Comparison of ENCODE assay signal across 27 mouse cellular contexts in the genomic region with DNA sequence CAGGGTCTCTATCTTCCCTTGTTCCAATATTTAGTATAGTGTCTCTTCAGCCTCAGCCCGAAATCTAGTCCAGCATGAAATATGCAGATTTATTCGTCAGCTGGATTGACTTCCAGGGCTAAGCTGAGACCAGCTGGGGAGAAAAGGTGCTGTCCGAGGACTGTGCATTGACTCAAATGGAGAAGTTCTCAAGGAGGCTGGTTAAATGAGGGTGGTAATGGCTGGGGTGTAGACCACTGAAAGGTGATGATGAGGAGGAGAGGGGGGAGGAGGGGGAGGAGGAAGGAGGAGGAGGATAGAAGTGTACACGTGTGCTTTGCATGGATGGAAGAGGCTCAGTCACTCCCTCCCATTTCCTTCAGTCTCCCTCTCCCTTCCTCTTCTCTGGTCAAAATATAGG. TPM values are rescaled to one million over a fixed set of nuclear protein-coding genes. Genes with fewer than 3 reads are reported as not detected.
A peak's percentile ranks its signal among the peaks of the same experiment; 100 is the strongest.
DNase-seq lines count a peak whose midpoint lies in the region; ATAC-seq and TF ChIP-seq lines count a peak whose summit lies in the region.
"Had no signal": no experiment of that assay in that cellular context is flagged by ENCODE, and none has a peak within 500 bp of the region (broad histone marks: within the 10 kb centered on the region; RNA-seq: fewer than 3 reads in every experiment).

No protein-coding gene starts in this region.

- H3K27me3 ChIP-seq in megakaryocyte, embryonic 14.5 days (replicated peaks): no peaks in the 10 kb centered on the region
- H3K27me3 ChIP-seq in CH12.LX (replicated peaks): peaks cover 15% of the 10 kb centered on the region
- H3K27me3 ChIP-seq: embryonic facial prominence, embryonic 12.5 days; embryonic facial prominence, embryonic 15.5 days; forebrain, embryonic 12.5 days; heart, embryonic 12.5 days; heart, embryonic 15.5 days; hindbrain, embryonic 12.5 days had no signal

- no peak overlapping the region for H3K4me2 ChIP-seq in CH12.LX (ENCODE audit: insufficient read depth, low read depth, poor library complexity, severe bottlenecking)
- H3K4me2 ChIP-seq: embryonic facial prominence, embryonic 12.5 days; embryonic facial prominence, embryonic 15.5 days; forebrain, embryonic 12.5 days; heart, embryonic 12.5 days; heart, embryonic 15.5 days; hindbrain, embryonic 12.5 days had no signal

- peaks cover 99% of the 10 kb centered on the region for H3K4me1 ChIP-seq in megakaryocyte, embryonic 14.5 days
- H3K4me1 ChIP-seq in CH12.LX (ENCODE audit: control insufficient read depth in 1 of 2, insufficient read depth in 2 of 2): peaks cover 21 to 60% of the 10 kb centered on the region in 2 experiments

- DNase-seq in gastrocnemius, adult 2 months: no peak
- DNase-seq in gastrocnemius, postnatal 14 days: no peak
- DNase-seq in CH12.LX (ENCODE audit: extremely low read depth): peak; percentile 77
- DNase-seq in left cerebral cortex, adult 11 months (ENCODE audit: low spot score): no peak
- DNase-seq: adrenal gland, adult 2 months; adrenal gland, postnatal 14 days; B cell, adult 2 months; cerebellum, adult 11 months; cerebellum, adult 2 months; cerebellum, adult 9-11 months; cerebellum, postnatal 25 days; gastrocnemius, postnatal 25 days; heart, adult 18-20 months; heart, postnatal 10 days; heart, postnatal 36 days had no signal

- no peak overlapping the region for H3K9ac ChIP-seq in CH12.LX (ENCODE audit: insufficient read depth, low read depth)
- H3K9ac ChIP-seq: embryonic facial prominence, embryonic 12.5 days; embryonic facial prominence, embryonic 15.5 days; forebrain, embryonic 12.5 days; heart, embryonic 12.5 days; heart, embryonic 15.5 days; hindbrain, embryonic 12.5 days had no signal

- ATAC-seq in megakaryocyte, adult 5-6 weeks (ENCODE audit: poor library complexity, severe bottlenecking): no peak
- ATAC-seq: forebrain, embryonic 16.5 days; hindbrain, embryonic 16.5 days; inflammation-experienced regulatory T-cells, adult 6 months; intestine, embryonic 16.5 days had no signal

- TF ChIP-seq EP300 in CH12.LX (IDR thresholded peaks at IDR 0.05; ENCODE audit: low read length): 0 out of 2 replicates have a peak, but pooled peaks have one; percentile 44

- in situ Hi-C loops in CH12.LX (cut with MboI; ENCODE audit: low pct_ligation_motif_present, low pct_unique_long_range_greater_than_20kb, low sequenced_read_pairs): no loop called here

- TF ChIP-seq CTCF in gastrocnemius, adult 2 months (IDR thresholded peaks at IDR 0.05): no peak
- TF ChIP-seq CTCF in CH12.LX (conservative IDR thresholded peaks at IDR 0.05 in 1 of 2, IDR thresholded peaks at IDR 0.05 in 1 of 2; ENCODE audit: low read depth in 2 of 2, low read length in 2 of 2): no peak

- peak overlapping the region; percentile 16; the same call in 1 of the 2 replicates for H3K27ac ChIP-seq in gastrocnemius, adult 2 months
- H3K27ac ChIP-seq in CH12.LX (ENCODE audit: insufficient read depth, low read depth): no peak overlapping the region
- H3K27ac ChIP-seq: embryonic facial prominence, embryonic 12.5 days; embryonic facial prominence, embryonic 15.5 days; forebrain, embryonic 12.5 days; heart, embryonic 15.5 days; hindbrain, embryonic 12.5 days had no signal

- TF ChIP-seq POLR2A in CH12.LX (IDR thresholded peaks at IDR 0.05; ENCODE audit: low read depth, low read length): no peak

- intact Hi-C loops in gastrocnemius, adult 2 months (cut with DNase I): no loop called here
- intact Hi-C loops in gastrocnemius, postnatal 14 days (cut with DNase I; ENCODE audit: low total_unique reads): no loop called here

- no peaks in the 10 kb centered on the region for H3K79me2 ChIP-seq in CH12.LX (replicated peaks; ENCODE audit: control insufficient read depth, extremely low read depth, insufficient read depth, poor library complexity, severe bottlenecking)

- peaks cover 55% of the 10 kb centered on the region for H3K36me3 ChIP-seq in megakaryocyte, embryonic 14.5 days (replicated peaks; ENCODE audit: low read length)
- H3K36me3 ChIP-seq in CH12.LX (replicated peaks in 1 of 2; ENCODE audit: control insufficient read depth in 1 of 2, insufficient read depth in 1 of 2, low read length in 1 of 2): no peaks in the 10 kb centered on the region
- H3K36me3 ChIP-seq: embryonic facial prominence, embryonic 15.5 days; hindbrain, embryonic 12.5 days had no signal

- H3K4me3 ChIP-seq in gastrocnemius, adult 2 months: no peak overlapping the region
- peak overlapping the region; percentile 59 for H3K4me3 ChIP-seq in megakaryocyte, embryonic 14.5 days (replicated peaks)
- no peak overlapping the region for H3K4me3 ChIP-seq in CH12.LX (replicated peaks in 1 of 3; ENCODE audit: low read depth in 2 of 3, low read length in 2 of 3, poor library complexity in 1 of 3)
- H3K4me3 ChIP-seq: embryonic facial prominence, embryonic 12.5 days; embryonic facial prominence, embryonic 15.5 days; forebrain, embryonic 12.5 days; heart, embryonic 12.5 days; heart, embryonic 15.5 days; hindbrain, embryonic 12.5 days had no signal

- no peak for TF ChIP-seq RAD21 in CH12.LX (IDR thresholded peaks at IDR 0.05; ENCODE audit: low read depth, low read length)

- H3K9me3 ChIP-seq in megakaryocyte, embryonic 14.5 days: no peaks in the 10 kb centered on the region
- no peaks in the 10 kb centered on the region for H3K9me3 ChIP-seq in CH12.LX (replicated peaks; ENCODE audit: low read length)
- H3K9me3 ChIP-seq: embryonic facial prominence, embryonic 15.5 days; forebrain, embryonic 12.5 days; heart, embryonic 15.5 days; hindbrain, embryonic 12.5 days had no signal

- dilution Hi-C loops in CH12.LX (cut with MboI; ENCODE audit: extremely low pct_ligation_motif_present, extremely low pct_unique_long_range_greater_than_20kb, low sequenced_read_pairs): no loop called here

TF ChIP-seq in CH12.LX, 34 proteins besides CTCF, POLR2A, EP300 and RAD21 (continues in another document):
- TF ChIP-seq MXI1 (IDR thresholded peaks at IDR 0.05; ENCODE audit: low read depth, low read length) (no peak), MEF2A (IDR thresholded peaks at IDR 0.05; ENCODE audit: borderline replicate concordance, low read depth, low read length) (0 out of 2 replicates have a peak, but pooled peaks have one; percentile 25), E2F4 (IDR thresholded peaks at IDR 0.05; ENCODE audit: insufficient replicate concordance, low read depth, low read length) (no peak), NRF1 (IDR thresholded peaks at IDR 0.05; ENCODE audit: low read depth, low read length) (no peak), ETS1 (conservative IDR thresholded peaks at IDR 0.05; ENCODE audit: low read depth, low read length) (peak; percentile 89), BHLHE40 (IDR thresholded peaks at IDR 0.05; ENCODE audit: low read depth, low read length) (peak; percentile 82), PAX5 (IDR thresholded peaks at IDR 0.05; ENCODE audit: low read length) (no peak), ZMIZ1 (IDR thresholded peaks at IDR 0.05; ENCODE audit: low read depth, low read length) (no peak), MAZ (IDR thresholded peaks at IDR 0.05; ENCODE audit: low read depth, low read length) (peak; percentile 87), CHD1 (IDR thresholded peaks at IDR 0.05; ENCODE audit: low read depth, low read length) (no peak), JUN (IDR thresholded peaks at IDR 0.05; ENCODE audit: insufficient read depth, low read depth, low read length) (peak; percentile 18; the same call in 1 of the 2 replicates), TCF12 (IDR thresholded peaks at IDR 0.05; ENCODE audit: low read depth, low read length) (peak; percentile 75), ZNF384 (IDR thresholded peaks at IDR 0.05; ENCODE audit: low read depth, low read length) (no peak), NELFE (IDR thresholded peaks at IDR 0.05; ENCODE audit: low read depth, low read length) (no peak), MYC (IDR thresholded peaks at IDR 0.05; ENCODE audit: low read depth, low read length) (no peak), IRF4 (IDR thresholded peaks at IDR 0.05; ENCODE audit: low read depth, low read length) (peak; percentile 88), GABPA (IDR thresholded peaks at IDR 0.05; ENCODE audit: insufficient replicate concordance, low read depth, low read length) (no peak), RCOR1 (conservative IDR thresholded peaks at IDR 0.05; ENCODE audit: low read depth, low read length) (no peak), KAT2A (IDR thresholded peaks at IDR 0.05; ENCODE audit: insufficient replicate concordance, low read length) (no peak), HCFC1 (IDR thresholded peaks at IDR 0.05; ENCODE audit: low read depth, low read length) (no peak), MAX (IDR thresholded peaks at IDR 0.05; ENCODE audit: low read length) (no peak), JUND (conservative IDR thresholded peaks at IDR 0.05; ENCODE audit: low read depth, low read length) (peak; percentile 57; the same call in 1 of the 2 replicates), POLR2AphosphoS2 (IDR thresholded peaks at IDR 0.05; ENCODE audit: low read depth, low read length) (no peak), ELF1 (IDR thresholded peaks at IDR 0.05; ENCODE audit: low read depth, low read length) (no peak), SMC3 (IDR thresholded peaks at IDR 0.05; ENCODE audit: low read depth, low read length) (no peak), USF2 (conservative IDR thresholded peaks at IDR 0.05; ENCODE audit: low read depth, low read length) (no peak), ZKSCAN1 (IDR thresholded peaks at IDR 0.05; ENCODE audit: borderline replicate concordance, low read depth, low read length) (no peak), ZC3H11A (IDR thresholded peaks at IDR 0.05; ENCODE audit: low read depth, low read length) (no peak), TBP (conservative IDR thresholded peaks at IDR 0.05; ENCODE audit: low read depth, low read length) (no peak), USF1 (IDR thresholded peaks at IDR 0.05; ENCODE audit: low read depth, low read length) (no peak), MAFK (IDR thresholded peaks at IDR 0.05; ENCODE audit: insufficient replicate concordance, low read length) (0 out of 2 replicates have a peak, but pooled peaks have one; percentile 47), SIN3A (IDR thresholded peaks at IDR 0.05; ENCODE audit: low read length) (peak; percentile 76), CHD2 (IDR thresholded peaks at IDR 0.05; ENCODE audit: low read length) (peak; percentile 13; the same call in 1 of the 2 replicates)

RNA-seq across cellular contexts. Expression of a gene that starts 46.2 kb away (rescaled TPM):
- total RNA-seq in gastrocnemius, adult 2 months (2021): 100 to 1,000 TPM; 101 to 127 TPM
- total RNA-seq in gastrocnemius, postnatal 14 days (2021): 10 to 100 TPM; 48.5 to 50.0 TPM
- polyA plus RNA-seq in megakaryocyte, embryonic 14.5 days (2012; ENCODE audit: insufficient read depth, low replicate concordance): 294 and 346 TPM in 2 replicates
- total RNA-seq in megakaryocyte, adult 5-6 weeks (2015): 0.67 and 0.73 TPM in 2 replicates
- total RNA-seq in megakaryocyte, adult 5-6 weeks (2017): 1.3 and 2.2 TPM in 2 replicates
- 0.34 and 0.47 TPM in 2 replicates for total RNA-seq in CH12.LX (2012; rRNA removed)
- 0.18 and 0.20 TPM in 2 replicates for total RNA-seq in CH12.LX (2014; rRNA removed)
- polyA plus RNA-seq in CH12.LX (2012; ENCODE audit: insufficient read length, low read depth): 0.51 and 0.76 TPM in 2 replicates

Comparison
In these comparisons a context has a peak if more than half of its experiments do, and no peak if none do; other contexts are left out.
1. RNA of a gene that starts 46.2 kb away (total RNA-seq): 101 to 127 TPM in gastrocnemius, adult 2 months and 48.5 to 50.0 TPM in gastrocnemius, postnatal 14 days; 0.67 to 2.2 TPM in megakaryocyte, adult 5-6 weeks and 0.18 to 0.47 TPM in CH12.LX; every median in the first group is over 10 times any median in the second.